Mouse (Mus musculus) MEL (cell line): ENCODE measurements at regions not wholly inside any gene's neighbourhood (a gene's known extent, or its start where the extent isn't known, plus 50 kb on each side); places are given as distances from the start of the nearest gene placed in this dataset.

Source experiments
- DNase-seq: peaks from one replicate; pipeline ENCODE4 v3.0.0; 2011; ENCODE audit warnings: low read depth, low spot score
- H3K27ac ChIP-seq: 2 replicates; pipeline ENCODE4 v1.5.1; 2012; ENCODE audit warnings: low read depth, mild to moderate bottlenecking, control low read depth, low read length, moderate library complexity; ENCODE audit not compliant: control insufficient read depth
- H3K27me3 ChIP-seq, 2 experiments: fragments of 150-350 bp in 1 of 2; sonication (generic) in 1 of 2; 2 replicates each; pipeline ENCODE4 v1.6.1; 2012; ENCODE audit warnings: low read length in 2 of 2, mild to moderate bottlenecking in 2 of 2, improper control_type of control experiment in 1 of 2, moderate library complexity in 1 of 2; ENCODE audit not compliant: insufficient read depth in 2 of 2, control insufficient read depth in 1 of 2
- H3K36me3 ChIP-seq, 2 experiments: 2 replicates each; pipeline ENCODE4 v1.6.1; 2012 to 2014; ENCODE audit warnings: low read length in 2 of 2, improper control_type of control experiment in 1 of 2, inconsistent platforms in 1 of 2, mild to moderate bottlenecking in 1 of 2; ENCODE audit not compliant: insufficient read depth in 2 of 2, control insufficient read depth in 1 of 2
- H3K4me1 ChIP-seq, 2 experiments: fragments of 150-350 bp in 1 of 2; sonication (generic) in 1 of 2; 2 replicates each; pipeline ENCODE4 v1.6.1; 2012; ENCODE audit warnings: low read length in 2 of 2, improper control_type of control experiment in 1 of 2, mild to moderate bottlenecking in 1 of 2; ENCODE audit not compliant: insufficient read depth in 2 of 2, control insufficient read depth in 1 of 2
- H3K4me3 ChIP-seq, 2 experiments: fragments of 150-350 bp in 1 of 2; sonication (generic) in 1 of 2; 2 replicates each; pipeline ENCODE4 v1.5.1; 2012; ENCODE audit warnings: low read depth in 2 of 2, low read length in 2 of 2, mild to moderate bottlenecking in 2 of 2, moderate library complexity in 2 of 2, control low read depth in 1 of 2, improper control_type of control experiment in 1 of 2; ENCODE audit not compliant: control insufficient read depth in 1 of 2, insufficient read depth in 1 of 2
- H3K79me2 ChIP-seq: 2 replicates; pipeline ENCODE4 v1.6.1; 2012; ENCODE audit warnings: mild to moderate bottlenecking, low read length, moderate library complexity; ENCODE audit not compliant: control insufficient read depth, poor library complexity, insufficient read depth
- H3K9ac ChIP-seq: 2 replicates; pipeline ENCODE4 v1.6.1; 2012; ENCODE audit warnings: low read depth, mild to moderate bottlenecking, control low read depth, low read length, moderate library complexity; ENCODE audit not compliant: control insufficient read depth, poor library complexity, severe bottlenecking
- H3K9me3 ChIP-seq: fragments of 150-350 bp; sonication (generic); replicated peaks from 2 replicates; pipeline ENCODE4 v1.6.1; 2012; ENCODE audit warnings: mild to moderate bottlenecking, low read length, improper control_type of control experiment, moderate library complexity; ENCODE audit not compliant: insufficient read depth
- CTCF ChIP-seq, 3 experiments: IDR thresholded peaks in 2 of 3; conservative IDR thresholded peaks in 1 of 3; 2 replicates each; pipeline ENCODE4 v1.5.1; 2011 to 2012; ENCODE audit warnings: low read length in 3 of 3, low read depth in 2 of 3, mild to moderate bottlenecking in 2 of 3, improper control_type of control experiment in 1 of 3, inconsistent platforms in 1 of 3, mixed read lengths in 1 of 3, moderate library complexity in 1 of 3; ENCODE audit not compliant: control insufficient read depth in 1 of 3, insufficient read depth in 1 of 3, poor library complexity in 1 of 3, severe bottlenecking in 1 of 3
- E2F4 ChIP-seq: IDR thresholded peaks from 2 replicates; pipeline ENCODE4 v1.6.1; 2011; ENCODE audit warnings: low read depth, low read length, improper control_type of control experiment, borderline replicate concordance
- ELF1 ChIP-seq: IDR thresholded peaks from 2 replicates; pipeline ENCODE4 v1.6.1; 2014; ENCODE audit warnings: low read depth, mild to moderate bottlenecking, inconsistent platforms, low read length, improper control_type of control experiment, moderate library complexity
- GATA1 ChIP-seq: IDR thresholded peaks from 2 replicates; pipeline ENCODE4 v1.6.1; 2011; ENCODE audit warnings: low read depth, low read length, improper control_type of control experiment
- HCFC1 ChIP-seq: IDR thresholded peaks from 2 replicates; pipeline ENCODE4 v1.6.1; 2012; ENCODE audit warnings: low read depth, mild to moderate bottlenecking, inconsistent platforms, low read length, improper control_type of control experiment, moderate library complexity
- MAX ChIP-seq: IDR thresholded peaks from 2 replicates; pipeline ENCODE4 v1.6.1; 2011; ENCODE audit warnings: low read length, improper control_type of control experiment
- MAZ ChIP-seq: IDR thresholded peaks from 2 replicates; pipeline ENCODE4 v1.6.1; 2012; ENCODE audit warnings: low read depth, mild to moderate bottlenecking, inconsistent platforms, low read length, improper control_type of control experiment
- MEF2A ChIP-seq: IDR thresholded peaks from 2 replicates; pipeline ENCODE4 v1.6.1; 2014; ENCODE audit warnings: low read depth, mild to moderate bottlenecking, inconsistent platforms, low read length, improper control_type of control experiment; ENCODE audit not compliant: poor library complexity, insufficient replicate concordance, severe bottlenecking; ENCODE audit errors: extremely low read depth
- MXI1 ChIP-seq: IDR thresholded peaks from 2 replicates; pipeline ENCODE4 v1.6.1; 2011; ENCODE audit warnings: mild to moderate bottlenecking, low read depth, low read length, improper control_type of control experiment
- MYC ChIP-seq: IDR thresholded peaks from 2 replicates; pipeline ENCODE4 v1.6.1; 2011; ENCODE audit warnings: low read depth, mild to moderate bottlenecking, low read length, improper control_type of control experiment, moderate library complexity
- NELFE ChIP-seq: IDR thresholded peaks from 2 replicates; pipeline ENCODE4 v1.6.1; 2011; ENCODE audit warnings: low read depth, low read length, improper control_type of control experiment
- NRF1 ChIP-seq: IDR thresholded peaks from 2 replicates; pipeline ENCODE4 v1.6.1; 2014; ENCODE audit warnings: low read depth, mild to moderate bottlenecking, inconsistent platforms, low read length, improper control_type of control experiment, moderate library complexity; ENCODE audit not compliant: poor library complexity, insufficient read depth, severe bottlenecking
- POLR2A ChIP-seq, 2 experiments: IDR thresholded peaks; 2 replicates each; pipeline ENCODE4 v1.6.1; 2011 to 2012; ENCODE audit warnings: low read length in 2 of 2, mild to moderate bottlenecking in 2 of 2, control low read depth in 1 of 2, improper control_type of control experiment in 1 of 2, low read depth in 1 of 2, moderate library complexity in 1 of 2; ENCODE audit not compliant: control insufficient read depth in 1 of 2, insufficient read depth in 1 of 2, poor library complexity in 1 of 2
- POLR2AphosphoS2 ChIP-seq: IDR thresholded peaks from 2 replicates; pipeline ENCODE4 v1.6.1; 2011; ENCODE audit warnings: low read length, improper control_type of control experiment
- POLR2AphosphoS5 ChIP-seq: IDR thresholded peaks from 2 replicates; pipeline ENCODE4 v1.6.1; 2012; ENCODE audit warnings: low read depth, borderline replicate concordance, mild to moderate bottlenecking, inconsistent platforms, low read length, moderate library complexity, mixed read lengths
- SIN3A ChIP-seq: IDR thresholded peaks from 2 replicates; pipeline ENCODE4 v1.6.1; 2012; ENCODE audit warnings: low read length, improper control_type of control experiment, inconsistent platforms
- SMC3 ChIP-seq: IDR thresholded peaks from 2 replicates; pipeline ENCODE4 v1.6.1; 2011; ENCODE audit warnings: low read depth, low read length, improper control_type of control experiment
- TAL1 ChIP-seq: IDR thresholded peaks from 2 replicates; pipeline ENCODE4 v1.6.1; 2012; ENCODE audit warnings: mild to moderate bottlenecking, inconsistent platforms, low read length, moderate library complexity, mixed read lengths
- TBP ChIP-seq: IDR thresholded peaks from 2 replicates; pipeline ENCODE4 v1.8.0; 2011; ENCODE audit warnings: low read depth, low read length, improper control_type of control experiment
- TCF12 ChIP-seq: IDR thresholded peaks from 2 replicates; pipeline ENCODE4 v1.6.1; 2014; ENCODE audit warnings: low read depth, mild to moderate bottlenecking, inconsistent platforms, low read length, improper control_type of control experiment, moderate library complexity
- UBTF ChIP-seq: IDR thresholded peaks from 2 replicates; pipeline ENCODE4 v1.6.1; 2012; ENCODE audit warnings: low read depth, mild to moderate bottlenecking, inconsistent platforms, low read length, improper control_type of control experiment, moderate library complexity, borderline replicate concordance; ENCODE audit not compliant: insufficient read depth
- USF1 ChIP-seq: IDR thresholded peaks from 2 replicates; pipeline ENCODE4 v1.6.1; 2014; ENCODE audit warnings: low read depth, mild to moderate bottlenecking, inconsistent platforms, low read length, improper control_type of control experiment, moderate library complexity
- ZC3H11A ChIP-seq: IDR thresholded peaks from 2 replicates; pipeline ENCODE4 v1.6.1; 2012; ENCODE audit warnings: low read depth, mild to moderate bottlenecking, inconsistent platforms, low read length, improper control_type of control experiment
- ZMIZ1 ChIP-seq: IDR thresholded peaks from 2 replicates; pipeline ENCODE4 v1.6.1; 2012; ENCODE audit warnings: low read depth, mild to moderate bottlenecking, inconsistent platforms, low read length, improper control_type of control experiment, moderate library complexity

DNA sequence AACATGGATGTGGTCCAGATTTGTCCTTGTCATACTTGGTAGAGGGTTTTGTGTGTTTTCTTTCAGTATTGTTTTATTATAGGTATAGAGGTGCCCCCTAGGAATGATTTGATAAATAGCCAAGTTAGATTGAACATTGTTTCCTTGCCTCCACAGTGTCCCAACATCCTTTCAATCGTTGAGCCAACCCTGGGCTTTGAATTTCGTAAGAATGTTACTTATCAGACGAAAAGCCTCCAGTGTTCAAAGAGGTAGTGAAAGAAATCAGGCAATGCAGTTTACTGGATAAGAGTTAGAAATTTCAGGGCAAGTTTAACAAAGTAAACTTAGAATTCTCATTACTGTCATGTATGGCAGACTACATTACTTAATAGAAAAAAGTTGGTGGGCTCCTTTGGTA lies 144.2 kb upstream of the Xrcc4 start:
- H3K9me3 ChIP-seq: no peaks in the 10 kb centered on the region
- no peaks in the 10 kb centered on the region for H3K4me1 ChIP-seq
- H3K4me3 ChIP-seq: no peak overlapping the region
- H3K36me3 ChIP-seq: no peaks in the 10 kb centered on the region
- no peak for DNase-seq
- H3K27me3 ChIP-seq: no peaks in the 10 kb centered on the region
- H3K79me2 ChIP-seq: no peaks in the 10 kb centered on the region
- no peak overlapping the region for H3K27ac ChIP-seq
- no peak overlapping the region for H3K9ac ChIP-seq
- TF ChIP-seq POLR2AphosphoS2 (no peak), SIN3A (no peak), GATA1 (no peak), UBTF (no peak), MAX (no peak), SMC3 (no peak), HCFC1 (no peak), TAL1 (no peak), TBP (no peak), TCF12 (no peak), CTCF (IDR thresholded peaks at IDR 0.05 in 2 of 3, conservative IDR thresholded peaks at IDR 0.05 in 1 of 3; ENCODE audit: control insufficient read depth in 1 of 3, insufficient read depth in 1 of 3, low read depth in 2 of 3, low read length in 3 of 3, poor library complexity in 1 of 3, severe bottlenecking in 1 of 3) (no peak), NRF1 (no peak), MEF2A (no peak), POLR2AphosphoS5 (no peak), ELF1 (no peak), MXI1 (no peak)

DNA sequence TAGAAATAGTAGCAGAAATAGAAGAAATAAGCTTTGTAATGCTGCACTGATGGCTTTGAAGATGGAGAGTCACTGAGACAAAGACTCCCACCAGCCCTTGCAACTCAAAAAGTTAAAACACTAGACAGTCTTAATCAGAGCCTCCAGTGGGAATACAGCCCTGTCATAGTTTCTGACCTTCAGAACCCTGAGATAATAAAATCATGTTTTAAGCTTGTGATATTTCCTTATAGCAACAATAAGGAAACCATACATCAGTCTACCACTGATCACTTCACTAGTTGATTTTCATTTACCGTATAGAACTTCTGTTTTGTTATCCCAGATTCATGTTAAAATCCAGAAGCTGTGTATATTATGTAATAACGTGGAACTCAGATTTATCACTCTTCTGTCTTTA lies 139.7 kb upstream of the Xrcc4 start:
- H3K27ac ChIP-seq: no peak overlapping the region
- no peak for DNase-seq
- H3K4me1 ChIP-seq: no peaks in the 10 kb centered on the region
- no peak for TF ChIP-seq MEF2A
- TF ChIP-seq POLR2AphosphoS5: no peak
- TF ChIP-seq NRF1: no peak
- TF ChIP-seq E2F4: no peak
- TF ChIP-seq ZMIZ1: no peak
- TF ChIP-seq POLR2AphosphoS2: no peak
- TF ChIP-seq MYC: no peak
- TF ChIP-seq SMC3: no peak
- no peak for TF ChIP-seq USF1
- TF ChIP-seq POLR2A (IDR thresholded peaks at IDR 0.05; ENCODE audit: control insufficient read depth in 1 of 2, insufficient read depth in 1 of 2, low read depth in 1 of 2, low read length in 2 of 2, poor library complexity in 1 of 2): no peak
- TF ChIP-seq TAL1: no peak
- no peak for TF ChIP-seq MAZ
- TF ChIP-seq NELFE: no peak
- TF ChIP-seq TCF12: no peak
- no peak for TF ChIP-seq TBP
- no peak for TF ChIP-seq ZC3H11A
- no peaks in the 10 kb centered on the region for H3K79me2 ChIP-seq
- H3K36me3 ChIP-seq: no peaks in the 10 kb centered on the region
- H3K27me3 ChIP-seq: no peaks in the 10 kb centered on the region
- no peak overlapping the region for H3K9ac ChIP-seq
- no peak overlapping the region for H3K4me3 ChIP-seq
- H3K9me3 ChIP-seq: no peaks in the 10 kb centered on the region
